Mouse (Mus musculus): ENCODE data around the gene Eid2. TPM values are rescaled to one million over a fixed set of nuclear protein-coding genes. Genes with fewer than 3 reads are reported as not detected.

The Eid2 gene
- polyA plus RNA-seq, 1 experiment from 2014 or later = 7.1 TPM

DNA sequence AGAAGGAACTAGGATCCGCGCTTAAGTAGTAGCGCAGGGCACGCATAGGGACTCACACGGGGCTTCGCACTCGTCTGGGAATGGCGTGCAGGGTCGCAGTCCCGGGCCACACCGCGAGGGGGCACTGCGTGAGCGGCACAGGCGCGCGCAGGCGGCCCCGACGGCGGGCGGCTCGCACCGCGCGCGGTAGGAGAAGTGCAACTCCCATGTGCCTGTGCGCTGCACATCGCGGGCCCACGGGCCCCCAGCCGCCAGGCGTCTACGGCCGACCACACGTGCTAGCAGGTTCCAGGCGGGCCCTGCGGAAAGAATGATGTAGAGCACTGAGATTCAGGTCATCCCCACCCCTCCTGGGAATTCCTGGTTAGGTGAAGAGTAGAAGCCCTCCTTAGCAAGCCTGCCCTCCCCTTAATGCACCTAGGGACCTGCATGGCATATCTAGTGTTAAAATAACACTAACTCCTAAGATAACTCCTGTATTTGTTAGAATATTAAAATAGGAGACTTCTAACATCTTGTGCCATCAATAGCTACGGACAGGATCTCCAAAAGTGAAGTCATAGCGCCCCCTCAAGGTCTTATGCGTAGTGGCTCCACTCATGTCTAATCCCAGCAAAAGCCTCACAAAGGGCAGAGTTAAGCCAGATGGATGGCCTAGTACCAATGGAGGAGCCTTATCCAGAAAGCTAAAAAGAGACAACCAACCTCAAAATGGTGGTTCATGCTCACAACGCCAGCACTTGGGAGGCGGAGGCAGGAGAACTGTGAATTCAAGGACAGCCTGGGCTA is 31.4 kb downstream of the Eid2 start:
- Histone ChIP-seq H3K9me3 (no peaks in the 10 kb centered on the region), H3K27ac (peak overlapping the region; percentile 65), H3K4me2 (peak overlapping the region; percentile 55), H3K4me3 (replicated peaks) (peak overlapping the region; percentile 48), H3K27me3 (peaks cover 76% of the 10 kb centered on the region), H3K4me1 (peaks cover 59% of the 10 kb centered on the region), H3K9ac (peak overlapping the region; percentile 39; the same call in 1 of the 2 replicates), H3K36me3 (replicated peaks) (peaks cover 9% of the 10 kb centered on the region; the same call in 1 of the 2 replicates)
- WGBS = 6% methylated on average over 43 of the region's 43 CpGs
- ATAC-seq (ENCODE audit: low FRiP score) = no peak

- H3K9ac ChIP-seq = peak within 1 kb of the TSS; percentile 65
- H3K27me3 ChIP-seq = peaks cover 48% of the 10 kb centered on the region
- peaks cover 31% of the 10 kb centered on the region for H3K36me3 ChIP-seq (replicated peaks)
- H3K4me3 ChIP-seq (replicated peaks) = peak within 1 kb of the TSS; percentile 48
- ATAC-seq (ENCODE audit: low FRiP score) = peak; percentile 86
- H3K27ac ChIP-seq = peak within 1 kb of the TSS; percentile 90
- H3K9me3 ChIP-seq = no peaks in the 10 kb centered on the region
- under 1% methylated on average over 30 of the region's 30 CpGs for WGBS
- H3K4me2 ChIP-seq = peak within 1 kb of the TSS; percentile 55
- H3K4me1 ChIP-seq = peaks cover 49% of the 10 kb centered on the region
These were observed 34.1 kb downstream of the Eid2 start, which contains the start of gene Dll3 for GRCm38 (mm10) chr7:28301616-28302433. Gene Dll3, minus strand, starts transcription at chr7:28302238.

DNA sequence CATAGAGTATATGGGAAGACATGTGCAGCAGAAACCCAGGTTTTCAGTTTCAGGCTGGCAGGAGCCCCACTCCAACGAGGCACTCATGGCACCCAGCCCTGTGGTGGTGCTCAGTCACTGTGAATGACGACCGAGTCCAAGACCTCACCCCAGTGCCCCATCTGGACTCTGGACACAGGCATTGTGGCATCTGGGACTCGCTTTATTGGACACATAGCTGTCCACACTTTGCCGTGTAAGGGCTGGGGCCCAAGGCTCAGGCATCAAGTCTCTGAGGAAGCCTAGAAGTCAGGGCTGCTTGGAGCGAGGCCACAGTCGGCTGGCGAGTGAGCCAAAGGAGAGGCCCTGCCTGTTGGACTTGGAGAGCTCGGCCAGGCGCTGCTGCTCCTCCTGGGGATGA is 38.0 kb downstream of the Eid2 start:
- no peak for ATAC-seq (ENCODE audit: low FRiP score)
- H3K4me3 ChIP-seq (replicated peaks) = no peak overlapping the region
- no peak overlapping the region for H3K4me2 ChIP-seq
- H3K9ac ChIP-seq = no peak overlapping the region
- H3K36me3 ChIP-seq (replicated peaks) = peaks cover 55% of the 10 kb centered on the region
- 96% methylated on average over 10 of the region's 10 CpGs for WGBS
- H3K27ac ChIP-seq = no peak overlapping the region
- peaks cover 14% of the 10 kb centered on the region for H3K27me3 ChIP-seq
- peaks cover 51% of the 10 kb centered on the region for H3K4me1 ChIP-seq
- no peaks in the 10 kb centered on the region for H3K9me3 ChIP-seq

GRCm38 (mm10) chr7:28306216-28306615 is 38.5 kb downstream of the Eid2 start:
- no peaks in the 10 kb centered on the region for H3K9me3 ChIP-seq
- no peak for ATAC-seq (ENCODE audit: low FRiP score)
- no peak overlapping the region for H3K9ac ChIP-seq
- no peak overlapping the region for H3K27ac ChIP-seq
- H3K4me3 ChIP-seq (replicated peaks) = no peak overlapping the region
- 94% methylated on average over 8 of the region's 8 CpGs for WGBS
- H3K4me1 ChIP-seq = peaks cover 55% of the 10 kb centered on the region
- peaks cover 8% of the 10 kb centered on the region; the same call in 1 of the 2 replicates for H3K27me3 ChIP-seq
- H3K4me2 ChIP-seq = no peak overlapping the region
- peaks cover 55% of the 10 kb centered on the region for H3K36me3 ChIP-seq (replicated peaks)

- Histone ChIP-seq H3K27ac (peak overlapping the region; percentile 47), H3K27me3 (no peaks in the 10 kb centered on the region), H3K36me3 (replicated peaks) (peaks cover 63% of the 10 kb centered on the region), H3K9ac (no peak overlapping the region), H3K9me3 (no peaks in the 10 kb centered on the region), H3K4me1 (peaks cover 36% of the 10 kb centered on the region), H3K4me2 (0 out of 2 replicates have a peak overlapping the region, but pooled peaks have one; percentile 89), H3K4me3 (replicated peaks) (no peak overlapping the region)
- 0 out of 2 replicates have a peak, but pooled peaks have one; percentile 30 for ATAC-seq (ENCODE audit: low FRiP score)
- WGBS = 72% methylated on average over 9 of the region's 9 CpGs
These were observed 42.1 kb downstream of the Eid2 start for GRCm38 (mm10) chr7:28309737-28310136.

DNA sequence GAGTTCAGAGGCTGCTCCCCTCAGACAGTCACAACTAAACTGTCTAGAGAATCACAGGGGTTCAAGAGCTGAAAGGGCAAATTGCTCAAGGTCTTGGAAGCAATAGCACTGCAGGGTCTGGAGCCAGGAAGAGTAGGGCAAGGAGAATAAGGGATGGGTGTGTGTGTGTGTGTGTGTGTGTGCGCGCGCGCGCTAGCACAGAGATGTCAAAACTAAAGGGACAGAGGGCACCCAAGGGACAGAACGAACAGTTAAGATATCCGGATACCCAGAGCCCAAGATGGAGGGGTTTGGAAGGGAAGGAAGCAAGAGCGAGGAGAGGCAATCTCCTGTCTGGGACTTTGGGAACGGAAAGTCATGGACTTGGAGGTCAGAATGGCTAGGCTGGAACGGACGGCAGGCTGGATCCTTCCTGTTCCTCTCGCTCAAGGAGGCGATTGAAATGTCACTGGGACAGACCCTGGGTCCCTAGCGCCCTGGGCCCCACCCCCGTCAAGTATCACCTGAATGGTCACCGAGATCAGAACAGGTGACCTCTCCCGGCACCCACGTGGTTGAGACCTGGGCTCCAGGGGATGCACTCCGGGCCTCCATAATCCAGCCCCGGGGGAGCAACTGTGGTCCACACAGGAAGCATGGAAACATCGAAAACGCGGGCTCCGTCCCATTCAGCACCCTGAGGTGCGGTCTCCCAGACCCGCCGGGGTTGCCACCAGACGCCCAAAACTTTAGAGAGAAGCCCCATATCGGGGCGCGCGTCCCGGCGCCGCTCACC is 43.7 kb downstream of the Eid2 start:
- Histone ChIP-seq H3K27me3 (no peaks in the 10 kb centered on the region), H3K9ac (peak overlapping the region; percentile 94), H3K4me1 (peaks cover 36% of the 10 kb centered on the region), H3K9me3 (no peaks in the 10 kb centered on the region), H3K4me2 (peak overlapping the region; percentile 89), H3K4me3 (replicated peaks) (peak overlapping the region; percentile 93), H3K36me3 (replicated peaks) (peaks cover 63% of the 10 kb centered on the region), H3K27ac (peak overlapping the region; percentile 60; the same call in 1 of the 2 replicates)
- peak; percentile 45 for ATAC-seq (ENCODE audit: low FRiP score)
- 7% methylated on average over 33 of the region's 35 CpGs for WGBS

GRCm38 (mm10) chr7:28311926-28312543 is 44.4 kb downstream of the Eid2 start, which contains the start of gene Timm50:
Gene Timm50, minus strand, starts transcription at chr7:28312072.
- peak within 1 kb of the TSS; percentile 60; the same call in 1 of the 2 replicates for H3K27ac ChIP-seq
- peak within 1 kb of the TSS; percentile 89 for H3K4me2 ChIP-seq
- H3K4me1 ChIP-seq = peaks cover 36% of the 10 kb centered on the region
- ATAC-seq (ENCODE audit: low FRiP score) = peak; percentile 98
- 1% methylated on average over 45 of the region's 45 CpGs for WGBS
- H3K36me3 ChIP-seq (replicated peaks) = peaks cover 63% of the 10 kb centered on the region
- H3K4me3 ChIP-seq (replicated peaks) = peak within 1 kb of the TSS; percentile 93
- H3K9ac ChIP-seq = peak within 1 kb of the TSS; percentile 94
- no peaks in the 10 kb centered on the region for H3K27me3 ChIP-seq
- no peaks in the 10 kb centered on the region for H3K9me3 ChIP-seq

DNA sequence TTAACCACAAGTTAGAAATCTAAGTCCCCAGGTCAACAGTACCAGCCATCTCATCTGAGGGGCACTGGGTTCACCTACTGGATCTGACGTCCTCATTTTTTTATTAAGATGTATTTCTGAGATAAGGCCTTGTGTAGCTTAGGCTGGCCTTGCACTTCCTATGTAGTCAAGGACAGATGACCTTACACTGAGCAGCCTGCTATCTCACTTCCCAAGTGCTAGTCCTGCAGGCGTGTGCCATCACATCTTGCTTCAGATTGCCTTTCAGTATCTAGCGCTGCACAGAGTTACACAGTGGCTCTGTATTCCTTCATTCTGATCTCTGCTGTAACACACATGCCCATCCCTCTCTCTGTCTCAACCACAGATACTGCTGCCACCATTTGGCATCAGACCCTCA is 50.4 kb downstream of the Eid2 start:
- H3K9me3 ChIP-seq = no peaks in the 10 kb centered on the region
- no peak overlapping the region for H3K4me3 ChIP-seq (replicated peaks)
- H3K36me3 ChIP-seq (replicated peaks) = peaks cover 91% of the 10 kb centered on the region
- no peaks in the 10 kb centered on the region for H3K4me1 ChIP-seq
- no peaks in the 10 kb centered on the region for H3K27me3 ChIP-seq
- H3K9ac ChIP-seq = no peak overlapping the region
- no peak overlapping the region for H3K27ac ChIP-seq
- no peak overlapping the region for H3K4me2 ChIP-seq
- WGBS = 91% methylated on average over 3 of the region's 3 CpGs
- no peak for ATAC-seq (ENCODE audit: low FRiP score)

GRCm38 (mm10) chr7:28318714-28319113 is 51.0 kb downstream of the Eid2 start:
- no peak for ATAC-seq (ENCODE audit: low FRiP score)
- H3K4me3 ChIP-seq (replicated peaks) = no peak overlapping the region
- H3K27me3 ChIP-seq = no peaks in the 10 kb centered on the region
- WGBS = 95% methylated on average over 17 of the region's 17 CpGs
- H3K4me1 ChIP-seq = no peaks in the 10 kb centered on the region
- no peak overlapping the region for H3K9ac ChIP-seq
- no peak overlapping the region for H3K27ac ChIP-seq
- peaks cover 98% of the 10 kb centered on the region for H3K36me3 ChIP-seq (replicated peaks)
- no peaks in the 10 kb centered on the region for H3K9me3 ChIP-seq
- H3K4me2 ChIP-seq = no peak overlapping the region

Measured in forebrain, embryonic 12.5 days (tissue).